Mouse (Mus musculus) liver, embryonic 14.5 days (tissue): ENCODE measurements around the gene Gpd1.

Experiments
- CTCF ChIP-seq: IDR thresholded peaks from 2 replicates; pipeline ENCODE4 v1.5.1; 2016; ENCODE audit warnings: antibody characterized with exemption, low read depth, control low read depth
- EP300 ChIP-seq: IDR thresholded peaks from 2 replicates; pipeline ENCODE4 v1.6.1; 2016; ENCODE audit warnings: antibody characterized with exemption, low read depth

DNA sequence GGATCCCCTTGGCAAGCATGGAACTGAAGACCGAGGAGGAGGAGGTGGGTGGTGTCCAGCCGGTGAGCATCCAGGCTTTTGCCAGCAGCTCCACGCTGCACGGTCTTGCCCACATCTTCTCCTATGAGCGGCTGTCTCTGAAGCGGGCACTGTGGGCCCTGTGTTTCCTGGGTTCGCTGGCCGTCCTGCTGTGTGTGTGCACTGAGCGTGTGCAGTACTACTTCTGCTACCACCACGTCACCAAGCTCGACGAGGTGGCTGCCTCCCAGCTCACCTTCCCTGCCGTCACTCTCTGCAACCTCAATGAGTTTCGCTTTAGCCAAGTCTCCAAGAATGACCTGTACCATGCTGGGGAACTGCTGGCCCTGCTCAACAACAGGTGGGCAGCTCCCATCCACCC, 45.5 kb upstream of the Gpd1 start:
- TF ChIP-seq CTCF (no peak), EP300 (no peak)
